Mouse (Mus musculus) forebrain, embryonic 15.5 days (tissue): ENCODE measurements around the gene Pnpo. TPM values are rescaled to one million over a fixed set of nuclear protein-coding genes. Genes with fewer than 3 reads are reported as not detected.
A peak's percentile ranks its signal among the peaks of the same experiment; 100 is the strongest.

ENCODE experiments used
- ATAC-seq: fragments of 200-750 bp; cut with Nextera tagmentation; replicated peaks from 2 replicates; pipeline ENCODE4 v1.8.0; 2017; ENCODE audit warnings: mild to moderate bottlenecking, moderate TSS enrichment, moderate library complexity
- H3K27ac ChIP-seq: fragments of 300-500 bp; sonication (generic); replicated peaks from 2 replicates; pipeline ENCODE4 v1.5.1; 2015; ENCODE audit warnings: mild to moderate bottlenecking, inconsistent platforms
- H3K27me3 ChIP-seq: fragments of 300-500 bp; sonication (generic); 2 replicates; pipeline ENCODE4 v1.6.1; 2015; ENCODE audit warnings: inconsistent platforms
- H3K36me3 ChIP-seq: fragments of 300-500 bp; sonication (generic); 2 replicates; pipeline ENCODE4 v1.6.1; 2015; ENCODE audit warnings: mild to moderate bottlenecking, inconsistent platforms
- H3K4me1 ChIP-seq: fragments of 300-500 bp; sonication (generic); 2 replicates; pipeline ENCODE4 v1.6.1; 2015; ENCODE audit warnings: inconsistent platforms
- H3K4me2 ChIP-seq: fragments of 300-500 bp; sonication (generic); replicated peaks from 2 replicates; pipeline ENCODE4 v1.6.1; 2015; ENCODE audit warnings: mild to moderate bottlenecking, inconsistent platforms
- H3K4me3 ChIP-seq: fragments of 300-500 bp; sonication (generic); 2 replicates; pipeline ENCODE4 v1.5.1; 2015; ENCODE audit warnings: mild to moderate bottlenecking, inconsistent platforms
- H3K9ac ChIP-seq: fragments of 300-500 bp; sonication (generic); replicated peaks from 2 replicates; pipeline ENCODE4 v1.6.1; 2015; ENCODE audit warnings: mild to moderate bottlenecking, inconsistent platforms
- H3K9me3 ChIP-seq: fragments of 300-500 bp; sonication (generic); 2 replicates; pipeline ENCODE4 v1.6.1; 2016; ENCODE audit warnings: inconsistent platforms
- WGBS: fragments of 180-500 bp; shearing (Covaris S2); methylation state at CpG from one replicate; pipeline ENCODE4 v1.1.7; 2015; ENCODE audit warnings: mixed read lengths; 5-methylcytosine and 5-hydroxymethylcytosine counted together
- polyA plus RNA-seq: library from polyadenylated mRNA; unstranded; fragments of >200 nt; fragmentation: Nextera tagmentation; extraction: Ambion mirVana; gene quantifications from 2 replicates; pipeline ENCODE4 v1.2.1, GENCODE M21; 2015

Pnpo gene
- polyA plus RNA-seq, 1 experiment from 2014 or later: 21.5 TPM

- Histone ChIP-seq H3K4me2 (peak overlapping the region; percentile 86), H3K27me3 (peaks cover under 1% of the 10 kb centered on the region; the same call in 1 of the 2 replicates), H3K9me3 (no peaks in the 10 kb centered on the region), H3K36me3 (no peaks in the 10 kb centered on the region), H3K4me1 (peaks cover 25% of the 10 kb centered on the region), H3K9ac (peak overlapping the region; percentile 74), H3K4me3 (peak overlapping the region; percentile 65), H3K27ac (peak overlapping the region; percentile 88)
- 36% methylated on average over 17 of the region's 17 CpGs for WGBS
- no peak for ATAC-seq
These were observed 34.8 kb upstream of the Pnpo start for GRCm38 (mm10) chr11:96978401-96979246.

- ATAC-seq: peak; percentile 99
- H3K9ac ChIP-seq: peak overlapping the region; percentile 91
- no peaks in the 10 kb centered on the region for H3K9me3 ChIP-seq
- peak overlapping the region; percentile 88 for H3K4me3 ChIP-seq
- WGBS: under 1% methylated on average over 45 of the region's 45 CpGs
- H3K36me3 ChIP-seq: no peaks in the 10 kb centered on the region
- peak overlapping the region; percentile 97 for H3K27ac ChIP-seq
- H3K4me2 ChIP-seq: peak overlapping the region; percentile 86
- H3K27me3 ChIP-seq: no peaks in the 10 kb centered on the region
- peaks cover 33% of the 10 kb centered on the region for H3K4me1 ChIP-seq
These were observed 34.0 kb upstream of the Pnpo start for GRCm38 (mm10) chr11:96977606-96978400.

- H3K4me3 ChIP-seq: peak overlapping the region; percentile 88
- no peaks in the 10 kb centered on the region for H3K9me3 ChIP-seq
- no peaks in the 10 kb centered on the region for H3K27me3 ChIP-seq
- H3K4me1 ChIP-seq: peaks cover 37% of the 10 kb centered on the region
- peak overlapping the region; percentile 97 for H3K27ac ChIP-seq
- peak; percentile 73 for ATAC-seq
- peak overlapping the region; percentile 73 for H3K4me2 ChIP-seq
- under 1% methylated on average over 50 of the region's 50 CpGs for WGBS
- no peaks in the 10 kb centered on the region for H3K36me3 ChIP-seq
- H3K9ac ChIP-seq: peak overlapping the region; percentile 91
These were observed 33.3 kb upstream of the Pnpo start for GRCm38 (mm10) chr11:96976911-96977591.

GRCm38 (mm10) chr11:96976379-96976687 lies 32.5 kb upstream of the Pnpo start:
- Histone ChIP-seq H3K4me1 (peaks cover 37% of the 10 kb centered on the region), H3K9ac (peak overlapping the region; percentile 91), H3K36me3 (no peaks in the 10 kb centered on the region), H3K27me3 (no peaks in the 10 kb centered on the region), H3K27ac (peak overlapping the region; percentile 97; the same call in 1 of the 2 replicates), H3K4me3 (peak overlapping the region; percentile 88), H3K9me3 (no peaks in the 10 kb centered on the region), H3K4me2 (peak overlapping the region; percentile 73)
- 51% methylated on average over 3 of the region's 3 CpGs for WGBS
- no peak for ATAC-seq

GRCm38 (mm10) chr11:96975511-96976378 lies 32.0 kb upstream of the Pnpo start:
- WGBS: 84% methylated on average over 10 of the region's 10 CpGs
- H3K9me3 ChIP-seq: no peaks in the 10 kb centered on the region
- no peak for ATAC-seq
- H3K9ac ChIP-seq: peak overlapping the region; percentile 91; the same call in 1 of the 2 replicates
- no peak overlapping the region for H3K27ac ChIP-seq
- peak overlapping the region; percentile 88; the same call in 1 of the 2 replicates for H3K4me3 ChIP-seq
- peak overlapping the region; percentile 73 for H3K4me2 ChIP-seq
- peaks cover 37% of the 10 kb centered on the region for H3K4me1 ChIP-seq
- H3K36me3 ChIP-seq: no peaks in the 10 kb centered on the region
- H3K27me3 ChIP-seq: no peaks in the 10 kb centered on the region

GRCm38 (mm10) chr11:96974813-96975212 lies 31.0 kb upstream of the Pnpo start:
- WGBS: 85% methylated on average over 5 of the region's 5 CpGs
- no peak overlapping the region for H3K4me2 ChIP-seq
- no peak for ATAC-seq
- H3K9me3 ChIP-seq: no peaks in the 10 kb centered on the region
- no peaks in the 10 kb centered on the region for H3K36me3 ChIP-seq
- H3K27ac ChIP-seq: no peak overlapping the region
- H3K4me3 ChIP-seq: no peak overlapping the region
- H3K9ac ChIP-seq: no peak overlapping the region
- no peaks in the 10 kb centered on the region for H3K27me3 ChIP-seq
- H3K4me1 ChIP-seq: peaks cover 37% of the 10 kb centered on the region

GRCm38 (mm10) chr11:96973426-96973964 lies 29.7 kb upstream of the Pnpo start:
- WGBS: 86% methylated on average over 5 of the region's 5 CpGs
- no peak overlapping the region for H3K4me3 ChIP-seq
- H3K36me3 ChIP-seq: no peaks in the 10 kb centered on the region
- H3K4me1 ChIP-seq: peaks cover 33% of the 10 kb centered on the region
- no peak overlapping the region for H3K4me2 ChIP-seq
- no peak for ATAC-seq
- H3K9me3 ChIP-seq: no peaks in the 10 kb centered on the region
- H3K27me3 ChIP-seq: no peaks in the 10 kb centered on the region
- H3K9ac ChIP-seq: no peak overlapping the region
- H3K27ac ChIP-seq: peak overlapping the region; percentile 12; the same call in 1 of the 2 replicates

GRCm38 (mm10) chr11:96972906-96973305 lies 29.1 kb upstream of the Pnpo start:
- Histone ChIP-seq H3K36me3 (no peaks in the 10 kb centered on the region), H3K27ac (no peak overlapping the region), H3K4me1 (peaks cover 30% of the 10 kb centered on the region), H3K9me3 (no peaks in the 10 kb centered on the region), H3K9ac (no peak overlapping the region), H3K27me3 (no peaks in the 10 kb centered on the region), H3K4me2 (no peak overlapping the region), H3K4me3 (no peak overlapping the region)
- WGBS: 78% methylated on average over 5 of the region's 5 CpGs
- no peak for ATAC-seq

GRCm38 (mm10) chr11:96970341-96970740 lies 26.6 kb upstream of the Pnpo start:
- no peak overlapping the region for H3K27ac ChIP-seq

GRCm38 (mm10) chr11:96969746-96970145 lies 26.0 kb upstream of the Pnpo start:
- Histone ChIP-seq H3K9me3 (no peaks in the 10 kb centered on the region), H3K9ac (no peak overlapping the region), H3K27me3 (no peaks in the 10 kb centered on the region), H3K4me1 (peaks cover 13% of the 10 kb centered on the region), H3K4me2 (no peak overlapping the region), H3K27ac (no peak overlapping the region), H3K36me3 (no peaks in the 10 kb centered on the region), H3K4me3 (no peak overlapping the region)
- 76% methylated on average over 1 of the region's 1 CpGs for WGBS
- no peak for ATAC-seq

More at GRCm38 (mm10) chr11:96970341-96970740, 26.6 kb upstream of the Pnpo start:
- Histone ChIP-seq H3K27me3 (no peaks in the 10 kb centered on the region), H3K4me3 (no peak overlapping the region), H3K4me1 (peaks cover 16% of the 10 kb centered on the region), H3K9ac (no peak overlapping the region), H3K36me3 (no peaks in the 10 kb centered on the region), H3K9me3 (no peaks in the 10 kb centered on the region), H3K4me2 (no peak overlapping the region)
- ATAC-seq: no peak
- 87% methylated on average over 3 of the region's 3 CpGs for WGBS

GRCm38 (mm10) chr11:96969280-96969722 lies 25.5 kb upstream of the Pnpo start:
- H3K36me3 ChIP-seq: no peaks in the 10 kb centered on the region
- no peak for ATAC-seq
- H3K4me3 ChIP-seq: no peak overlapping the region
- H3K9ac ChIP-seq: no peak overlapping the region
- no peaks in the 10 kb centered on the region for H3K27me3 ChIP-seq
- peaks cover 13% of the 10 kb centered on the region for H3K4me1 ChIP-seq
- no peak overlapping the region for H3K4me2 ChIP-seq
- no peak overlapping the region for H3K27ac ChIP-seq
- WGBS: 54% methylated on average over 5 of the region's 5 CpGs
- H3K9me3 ChIP-seq: no peaks in the 10 kb centered on the region
